13 mouse cellular contexts compared by ENCODE assay signal in the genomic region with DNA sequence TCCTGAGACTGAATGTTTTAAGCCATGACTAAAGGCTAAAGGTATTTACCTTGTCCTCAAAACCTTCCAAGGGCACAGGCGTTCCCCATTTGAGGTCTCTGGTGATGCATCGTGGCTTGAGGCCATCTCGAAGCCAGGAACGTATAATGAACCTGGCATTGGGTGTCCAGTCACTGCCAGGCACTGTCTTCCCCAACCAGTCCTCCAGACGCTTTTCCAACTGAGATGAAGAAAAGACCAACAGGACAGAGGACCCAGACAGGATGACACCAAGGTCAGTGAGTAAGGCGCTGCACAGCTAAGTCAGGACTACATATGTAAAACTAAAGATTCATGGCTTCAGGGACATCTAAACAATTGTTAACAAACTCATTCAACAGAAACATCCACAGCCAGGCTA. TPM values are rescaled to one million over a fixed set of nuclear protein-coding genes. Genes with fewer than 3 reads are reported as not detected.
"Had no signal": no experiment of that assay in that cellular context is flagged by ENCODE, and none has a peak within 500 bp of the region (broad histone marks: within the 10 kb centered on the region; RNA-seq: fewer than 3 reads in every experiment).

No protein-coding gene starts in this region.

- DNase-seq: retina, postnatal 1 day; right cerebral cortex, adult 18-20 months; right cerebral cortex, postnatal 14 days; right cerebral cortex, postnatal 25 days; right cerebral cortex, postnatal 4 days; spleen, adult 18-20 months; thymus, adult 18-20 months; thymus, adult 2 months; thymus, postnatal 14 days; thymus, postnatal 25 days; thymus, postnatal 36 days; thymus, postnatal 4 days had no signal

RNA-seq across cellular contexts. Expression of gene Kif5a, which starts 37.2 kb away (rescaled TPM):
- total RNA-seq: neutrophil, adult 5-6 weeks had no signal
